Mouse (Mus musculus) lung, postnatal 0 days (tissue): ENCODE results near the gene Mamld1. TPM values are rescaled to one million over a fixed set of nuclear protein-coding genes. Genes with fewer than 3 reads are reported as not detected.
A peak's percentile ranks its signal among the peaks of the same experiment; 100 is the strongest.

ENCODE experiments used
- ATAC-seq: fragments of 200-750 bp; cut with Nextera tagmentation; 2 replicates; pipeline ENCODE4 v1.8.0; 2017; ENCODE audit warnings: moderate library complexity
- DNase-seq: peaks from one replicate; pipeline ENCODE4 v3.0.0-alpha.2; 2016; ENCODE audit warnings: low spot score
- H3K27ac ChIP-seq: fragments of 300-500 bp; sonication (generic); 2 replicates; pipeline ENCODE4 v1.5.1; 2014; ENCODE audit warnings: antibody characterized with exemption, mild to moderate bottlenecking, low read length, mixed read lengths
- H3K27me3 ChIP-seq: fragments of 300-500 bp; sonication (generic); replicated peaks from 2 replicates; pipeline ENCODE4 v1.6.1; 2014; ENCODE audit warnings: low read length, mixed read lengths; ENCODE audit not compliant: insufficient read depth
- H3K36me3 ChIP-seq: fragments of 300-500 bp; sonication (generic); 2 replicates; pipeline ENCODE4 v1.6.1; 2014; ENCODE audit warnings: low read length, mixed read lengths; ENCODE audit not compliant: insufficient read depth
- H3K4me1 ChIP-seq: fragments of 300-500 bp; sonication (generic); 2 replicates; pipeline ENCODE4 v1.6.1; 2014; ENCODE audit warnings: antibody characterized with exemption, low read depth, low read length, mixed read lengths; ENCODE audit not compliant: insufficient read depth
- H3K4me2 ChIP-seq: fragments of 300-500 bp; sonication (generic); replicated peaks from 2 replicates; pipeline ENCODE4 v1.6.1; 2014; ENCODE audit warnings: low read depth, mild to moderate bottlenecking, low read length, moderate library complexity, mixed read lengths
- H3K4me3 ChIP-seq: fragments of 300-500 bp; sonication (generic); 2 replicates; pipeline ENCODE4 v1.5.1; 2014; ENCODE audit warnings: low read depth, low read length
- H3K9ac ChIP-seq: fragments of 300-500 bp; sonication (generic); replicated peaks from 2 replicates; pipeline ENCODE4 v1.6.1; 2014; ENCODE audit warnings: low read depth, mild to moderate bottlenecking
- H3K9me3 ChIP-seq: fragments of 300-500 bp; sonication (generic); 2 replicates; pipeline ENCODE4 v1.6.1; 2016; ENCODE audit warnings: low read length, mixed read lengths
- CTCF ChIP-seq: IDR thresholded peaks from 2 replicates; pipeline ENCODE4 v1.5.1; 2016; ENCODE audit warnings: antibody characterized with exemption, mild to moderate bottlenecking
- EP300 ChIP-seq: IDR thresholded peaks from 2 replicates; pipeline ENCODE4 v1.6.1; 2016; ENCODE audit warnings: antibody characterized with exemption, mild to moderate bottlenecking, control low read depth
- WGBS: fragments of 180-500 bp; shearing (Covaris S2); extraction: QIAGEN DNeasy Blood & Tissue Kit; methylation state at CpG from one replicate; pipeline ENCODE4 v1.1.7; 2014; 5-methylcytosine and 5-hydroxymethylcytosine counted together
- polyA plus RNA-seq: library from polyadenylated mRNA; unstranded; fragments of >200 nt; fragmentation: Nextera tagmentation; extraction: Ambion mirVana; gene quantifications from 2 replicates; pipeline ENCODE4 v1.2.1, GENCODE M21; 2015

The Mamld1 gene
- polyA plus RNA-seq, 1 experiment from 2014 or later, result 2.4 TPM

DNA sequence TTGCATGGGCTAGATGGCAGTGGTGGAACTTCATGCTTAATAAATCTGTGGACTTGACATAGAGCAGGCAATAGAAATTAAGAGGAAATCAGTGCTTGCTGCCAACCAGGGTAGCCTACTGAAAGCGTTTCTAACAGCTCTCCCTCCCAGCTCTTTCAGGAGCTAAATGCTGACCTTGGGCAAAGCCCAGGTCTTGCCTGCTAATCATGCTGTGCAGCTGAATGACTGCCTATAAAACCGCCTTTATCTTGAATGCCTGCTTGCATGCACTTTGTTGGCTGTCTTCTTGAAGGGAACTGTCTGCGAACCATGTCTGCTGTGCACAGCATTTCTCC is 38.0 kb downstream of the Mamld1 start:
- Histone ChIP-seq H3K4me3 (no peak overlapping the region), H3K27me3 (no peaks in the 10 kb centered on the region), H3K4me1 (no peaks in the 10 kb centered on the region), H3K27ac (no peak overlapping the region), H3K36me3 (no peaks in the 10 kb centered on the region), H3K9ac (no peak overlapping the region), H3K4me2 (no peak overlapping the region), H3K9me3 (no peaks in the 10 kb centered on the region)
- no peak for ATAC-seq
- WGBS, result 75% methylated on average over 3 of the region's 3 CpGs
- TF ChIP-seq CTCF (no peak), EP300 (no peak)
- no peak for DNase-seq

DNA sequence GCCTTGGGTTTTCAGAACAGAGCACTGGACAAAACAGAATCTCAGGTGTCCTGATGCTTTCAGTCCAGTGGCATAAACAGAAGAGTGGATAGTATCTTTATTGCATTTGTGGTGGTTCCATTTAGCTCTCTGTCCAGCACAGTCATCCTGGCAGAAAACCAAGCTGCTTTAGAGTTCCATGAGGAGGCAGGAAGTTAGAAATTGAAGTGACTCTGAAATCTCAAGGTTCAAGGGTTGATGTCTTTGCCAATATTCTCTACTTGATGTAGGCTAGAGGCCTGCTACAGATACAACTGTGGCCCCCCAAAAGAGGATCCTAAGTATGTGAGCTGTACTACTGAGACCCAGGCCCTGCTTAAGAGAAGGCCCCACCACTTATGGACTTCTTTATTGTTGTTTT is 55.8 kb downstream of the Mamld1 start:
- TF ChIP-seq CTCF, result no peak
- Histone ChIP-seq H3K9ac (no peak overlapping the region), H3K4me1 (no peaks in the 10 kb centered on the region), H3K9me3 (no peaks in the 10 kb centered on the region), H3K36me3 (no peaks in the 10 kb centered on the region), H3K27me3 (no peaks in the 10 kb centered on the region), H3K4me3 (no peak overlapping the region), H3K4me2 (no peak overlapping the region), H3K27ac (no peak overlapping the region)
- ATAC-seq (no peak), DNase-seq (peak; percentile 11)

DNA sequence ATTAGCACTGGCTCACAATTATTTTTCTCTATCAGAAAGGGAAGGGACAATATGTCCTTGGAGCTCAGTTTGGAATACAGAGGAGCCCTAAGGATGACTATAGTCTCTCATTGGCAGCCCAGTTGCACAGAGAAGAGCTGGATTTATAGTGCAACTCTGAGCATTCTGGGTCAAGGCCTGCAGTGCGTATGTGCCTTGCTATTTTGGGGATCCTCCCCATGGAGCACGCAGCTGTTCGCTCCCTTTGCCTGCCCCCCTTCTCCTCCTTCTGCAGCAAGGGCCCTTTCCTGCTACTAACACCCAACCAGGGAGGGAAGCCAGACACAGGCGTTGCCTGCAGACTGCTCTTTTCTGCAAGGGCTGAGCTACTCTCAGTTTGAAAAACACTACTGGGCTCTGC is 56.3 kb downstream of the Mamld1 start:
- DNase-seq, result peak; percentile 5
- Histone ChIP-seq H3K4me3 (no peak overlapping the region), H3K27ac (no peak overlapping the region), H3K4me2 (no peak overlapping the region), H3K27me3 (no peaks in the 10 kb centered on the region), H3K36me3 (no peaks in the 10 kb centered on the region), H3K9me3 (no peaks in the 10 kb centered on the region), H3K9ac (no peak overlapping the region), H3K4me1 (no peaks in the 10 kb centered on the region)
- no peak for TF ChIP-seq CTCF
- TF ChIP-seq EP300, result no peak
- peak; percentile 55 for ATAC-seq
- 64% methylated on average over 4 of the region's 4 CpGs for WGBS

DNA sequence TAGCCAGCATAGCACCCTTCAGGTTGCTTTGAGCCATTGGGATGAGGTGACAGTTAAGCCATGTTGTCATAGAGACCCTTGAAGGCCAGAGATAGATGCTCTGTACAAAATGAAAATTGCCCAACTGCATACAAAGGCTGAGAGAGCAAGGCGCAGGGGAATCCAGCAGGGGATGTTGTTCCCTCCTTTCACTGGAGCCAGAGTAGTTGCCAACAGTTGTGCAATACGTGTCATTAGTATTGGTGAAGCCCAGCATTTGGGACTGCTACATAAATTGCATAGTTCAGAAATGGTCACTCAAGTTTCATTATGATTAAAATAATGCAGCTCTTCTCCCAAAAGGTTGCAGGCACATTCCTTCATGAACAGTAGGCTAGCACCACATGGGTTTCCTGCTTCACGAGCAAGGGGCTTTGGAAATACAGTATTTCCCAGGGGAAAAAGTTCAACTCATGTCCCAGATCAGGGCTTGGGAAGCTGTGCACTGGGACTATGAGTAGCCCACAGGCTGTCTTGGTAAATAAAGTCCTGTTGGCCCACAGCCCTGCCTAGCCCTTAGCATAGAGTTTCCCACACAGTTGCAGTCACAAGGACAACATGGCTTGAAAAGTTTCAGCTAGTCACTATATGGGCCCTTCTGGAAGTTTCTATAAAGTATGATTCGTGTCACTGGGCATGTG is 58.1 kb downstream of the Mamld1 start:
- no peak overlapping the region for H3K27ac ChIP-seq
- no peak overlapping the region for H3K9ac ChIP-seq
- no peaks in the 10 kb centered on the region for H3K4me1 ChIP-seq
- DNase-seq, result peak; percentile 52
- no peak overlapping the region for H3K4me3 ChIP-seq
- H3K36me3 ChIP-seq, result no peaks in the 10 kb centered on the region
- 78% methylated on average over 4 of the region's 4 CpGs for WGBS
- no peak for ATAC-seq
- TF ChIP-seq EP300 (no peak), CTCF (peak; percentile 48)
- no peaks in the 10 kb centered on the region for H3K27me3 ChIP-seq
- H3K9me3 ChIP-seq, result no peaks in the 10 kb centered on the region
- H3K4me2 ChIP-seq, result no peak overlapping the region

DNA sequence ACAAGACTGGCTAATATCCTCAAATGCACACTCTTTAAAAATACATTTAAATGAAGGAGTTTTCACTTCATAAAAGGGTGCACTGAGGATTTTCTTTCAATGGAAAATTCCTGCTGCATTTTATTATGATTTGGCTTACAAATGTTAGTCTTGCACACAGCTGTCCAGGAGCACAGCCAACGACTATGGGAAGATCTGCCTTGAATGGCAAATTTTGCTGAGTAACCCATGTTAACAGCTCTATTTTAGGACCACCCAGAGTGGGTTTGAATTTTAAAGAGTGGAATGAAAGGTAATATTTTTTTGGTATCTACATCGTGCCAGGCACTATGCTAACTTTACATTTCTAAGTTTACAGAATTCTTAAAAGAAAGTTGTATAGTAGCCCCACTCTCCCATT is 60.3 kb downstream of the Mamld1 start:
- 56% methylated on average over 2 of the region's 2 CpGs for WGBS
- Histone ChIP-seq H3K4me1 (no peaks in the 10 kb centered on the region), H3K27me3 (no peaks in the 10 kb centered on the region), H3K4me3 (no peak overlapping the region), H3K9ac (no peak overlapping the region), H3K9me3 (no peaks in the 10 kb centered on the region), H3K36me3 (no peaks in the 10 kb centered on the region), H3K27ac (no peak overlapping the region), H3K4me2 (no peak overlapping the region)
- ATAC-seq (no peak), DNase-seq (no peak)
- TF ChIP-seq CTCF (no peak), EP300 (no peak)

DNA sequence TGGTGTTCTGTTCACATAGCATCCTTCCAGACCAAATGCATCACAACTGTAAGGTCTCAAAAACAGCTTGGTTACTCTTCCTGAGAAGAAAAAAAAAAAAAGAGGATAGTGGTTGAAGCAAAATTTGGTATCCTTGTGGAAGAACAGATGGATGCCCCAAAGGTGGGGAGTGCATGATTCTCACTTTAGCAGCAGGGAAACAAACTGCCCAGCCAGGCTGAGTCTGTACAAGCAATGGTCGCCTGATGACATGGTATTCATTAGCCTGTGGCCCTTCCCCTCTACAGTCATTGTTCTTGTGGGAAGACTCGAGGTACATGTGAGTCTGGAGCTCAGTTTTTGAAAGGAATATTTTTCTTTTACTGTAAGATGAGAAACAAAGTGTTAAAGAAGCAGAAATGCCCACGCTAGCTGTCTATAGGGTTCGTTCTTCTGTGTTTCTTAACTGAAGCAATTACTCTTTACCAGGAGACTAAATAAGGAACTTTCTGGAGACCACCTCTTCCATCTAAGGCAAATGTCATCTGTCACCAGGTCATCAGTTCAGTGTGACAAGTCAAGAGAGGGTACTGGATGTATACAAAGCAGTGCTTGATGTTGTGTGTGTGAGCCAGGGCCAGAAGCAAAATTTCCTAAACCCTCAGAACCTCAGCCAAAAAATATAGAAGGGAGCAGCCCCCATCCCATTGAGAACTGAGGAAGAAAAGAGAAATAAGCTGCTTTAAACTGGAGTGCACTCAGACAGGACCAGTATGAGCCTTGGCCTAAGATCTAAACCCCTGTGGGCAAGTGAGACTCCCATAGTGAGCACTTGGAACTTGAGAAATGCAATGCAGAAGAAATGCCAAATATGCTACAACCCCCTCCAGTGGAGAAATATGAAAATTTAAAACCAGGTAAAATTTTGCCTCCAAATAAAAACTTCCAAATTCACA is 72.6 kb downstream of the Mamld1 start:
- peak; percentile 19; the same call in 1 of the 2 replicates for ATAC-seq

More for the DNA sequence above, 72.6 kb downstream of the Mamld1 start:
- Histone ChIP-seq H3K4me1 (no peaks in the 10 kb centered on the region), H3K9ac (no peak overlapping the region), H3K4me2 (no peak overlapping the region), H3K9me3 (no peaks in the 10 kb centered on the region), H3K36me3 (no peaks in the 10 kb centered on the region), H3K27me3 (no peaks in the 10 kb centered on the region), H3K4me3 (no peak overlapping the region), H3K27ac (no peak overlapping the region)
- TF ChIP-seq CTCF (no peak), EP300 (no peak)
- no peak for DNase-seq
- 49% methylated on average over 4 of the region's 4 CpGs for WGBS
